Mouse (Mus musculus) left cerebral cortex, adult 9 months (tissue): ENCODE measurements around the gene 4930467E23Rik.
A peak's percentile ranks its signal among the peaks of the same experiment; 100 is the strongest.
"Not testable (repeated sequence)": the region's sequence is repeated elsewhere in the genome, so short reads cannot be mapped to it uniquely, and the experiment has no call there.

Experiments used
- DNase-seq, 2 experiments: peaks; one replicate each; pipeline ENCODE4 v3.0.0; 2022; ENCODE audit warnings: low spot score in 2 of 2

Gene 4930467E23Rik

DNA sequence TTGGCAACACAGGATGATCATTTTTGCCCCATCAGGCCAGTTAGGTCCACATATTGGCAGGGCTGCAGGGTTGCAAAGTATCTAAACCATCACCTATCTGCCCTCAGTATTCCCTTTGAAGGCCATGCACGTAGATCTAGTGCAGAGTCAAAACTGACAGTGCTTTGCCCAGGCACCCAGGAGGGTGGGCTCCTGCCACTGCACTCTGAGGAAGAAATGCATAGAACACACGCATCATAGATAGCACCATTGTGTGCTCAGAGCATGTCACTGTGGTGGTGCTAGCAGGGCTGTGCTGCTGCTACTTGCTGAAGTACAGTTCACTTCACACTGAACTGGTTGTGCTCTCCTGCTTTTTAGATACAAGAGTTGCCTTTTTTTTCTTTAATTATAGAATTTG is at the start of gene 4930467E23Rik:
Gene 4930467E23Rik (plus strand): TSS at position 301 of the 400 bp plus-strand sequence.
- not testable (repeated sequence) for DNase-seq

DNA sequence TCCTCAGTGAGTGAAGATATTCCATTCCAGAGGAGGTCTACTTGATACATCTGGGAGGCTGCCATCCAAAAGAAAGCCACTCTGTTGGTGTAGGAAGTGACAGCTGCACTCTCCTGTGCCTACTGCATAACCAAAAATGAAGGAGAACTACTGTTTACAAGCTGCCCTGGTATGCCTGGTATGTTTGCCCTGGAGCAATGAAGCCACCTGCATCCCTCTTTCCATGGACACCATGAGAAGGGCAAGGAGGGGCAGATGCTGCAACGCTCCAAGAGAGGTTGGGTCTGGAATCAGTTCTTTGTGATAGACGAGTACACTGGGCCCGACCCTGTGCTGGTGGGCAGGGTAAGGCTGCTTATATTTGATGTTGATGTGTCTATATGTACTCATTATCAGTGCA is 47.1 kb upstream of the 4930467E23Rik start:
- DNase-seq, result not testable (repeated sequence)

DNA sequence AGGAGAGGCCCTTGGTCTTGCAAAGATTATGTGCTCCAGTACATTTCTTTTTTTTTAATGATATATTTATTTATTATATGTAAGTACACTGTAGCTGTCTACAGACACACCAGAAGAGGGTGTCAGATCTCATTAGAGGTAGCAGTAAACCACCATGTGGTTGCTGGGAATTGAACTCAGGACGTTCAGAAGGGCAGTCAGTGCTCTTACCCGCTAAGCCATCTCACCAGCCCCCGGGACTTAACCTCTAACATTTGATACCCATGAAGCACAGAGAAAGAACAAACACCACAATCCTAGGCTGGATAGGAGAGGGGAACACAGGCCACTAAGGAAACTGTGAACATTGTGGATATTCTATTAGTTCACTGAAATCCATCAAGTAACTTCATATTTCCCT is 43.9 kb upstream of the 4930467E23Rik start:
- not testable (repeated sequence) for DNase-seq

DNA sequence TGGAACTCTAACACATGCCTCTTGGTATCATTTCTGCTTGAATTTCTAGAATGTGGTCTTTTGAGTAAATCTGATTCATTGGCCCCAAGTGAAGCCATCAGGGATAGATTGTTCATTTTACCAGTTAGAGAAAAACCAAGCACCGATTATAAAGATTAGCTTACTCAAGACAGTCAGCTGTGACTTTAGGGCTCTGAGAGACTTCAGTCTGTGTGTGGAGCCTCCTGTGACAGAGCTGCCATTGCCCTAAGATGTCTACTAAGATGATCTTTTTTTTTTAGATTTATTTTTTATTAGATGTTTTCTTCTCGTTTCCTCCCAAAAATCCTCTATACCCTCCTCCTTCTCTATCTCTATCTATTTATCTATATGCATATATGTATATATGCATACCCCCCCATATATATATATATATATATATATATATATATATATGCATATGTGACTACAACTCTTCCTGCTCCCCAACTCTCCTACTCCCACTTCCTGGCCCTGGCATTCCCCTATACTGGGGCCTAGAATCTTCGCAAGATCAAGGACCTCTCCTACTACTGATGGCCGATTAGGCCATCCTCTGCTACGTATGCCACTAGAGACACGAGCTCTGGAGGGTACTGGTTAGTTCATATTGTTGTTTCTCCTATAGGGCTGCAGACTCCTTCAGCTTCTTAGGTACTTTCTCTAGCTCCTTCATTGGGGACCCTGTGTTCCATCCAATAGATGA is 40.4 kb upstream of the 4930467E23Rik start:
- not testable (repeated sequence) for DNase-seq

DNA sequence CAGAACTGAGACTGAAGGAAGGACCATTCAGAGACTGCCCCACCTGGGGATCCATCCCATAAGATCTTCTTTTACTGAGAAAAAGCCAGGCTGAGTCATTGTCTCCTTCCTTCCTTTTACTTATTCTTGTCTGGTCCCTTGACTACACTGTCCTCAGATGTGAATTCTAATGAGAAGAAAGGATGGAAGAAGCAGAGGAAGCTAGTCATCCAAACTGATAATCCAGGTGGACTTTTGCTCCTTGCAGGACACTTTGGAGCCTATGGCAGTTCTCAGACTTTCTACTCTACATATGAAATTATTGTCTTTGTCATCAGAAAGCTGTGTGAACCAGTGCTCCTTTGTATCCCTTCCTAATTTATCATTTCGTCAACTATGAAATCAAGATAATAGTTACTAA is 39.6 kb upstream of the 4930467E23Rik start:
- DNase-seq, result not testable (repeated sequence)

DNA sequence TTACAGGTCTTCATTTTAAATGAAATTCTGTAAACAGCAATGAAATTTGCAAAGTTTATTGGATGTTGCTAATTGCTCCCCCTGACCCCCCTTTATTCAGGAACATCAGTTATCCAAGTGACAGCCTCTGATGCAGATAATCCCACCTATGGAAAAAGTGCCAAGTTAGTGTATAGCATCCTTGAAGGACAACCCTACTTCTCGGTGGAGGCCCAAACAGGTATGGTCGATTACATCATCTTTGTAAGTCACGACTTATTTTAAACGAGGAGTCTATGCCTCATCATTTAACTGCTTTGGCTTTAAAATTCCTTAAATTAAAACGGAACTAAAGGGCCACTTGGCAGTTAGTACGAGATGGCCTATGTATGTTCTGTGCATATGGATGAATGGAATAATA is 38.0 kb upstream of the 4930467E23Rik start:
- not testable (repeated sequence) for DNase-seq

DNA sequence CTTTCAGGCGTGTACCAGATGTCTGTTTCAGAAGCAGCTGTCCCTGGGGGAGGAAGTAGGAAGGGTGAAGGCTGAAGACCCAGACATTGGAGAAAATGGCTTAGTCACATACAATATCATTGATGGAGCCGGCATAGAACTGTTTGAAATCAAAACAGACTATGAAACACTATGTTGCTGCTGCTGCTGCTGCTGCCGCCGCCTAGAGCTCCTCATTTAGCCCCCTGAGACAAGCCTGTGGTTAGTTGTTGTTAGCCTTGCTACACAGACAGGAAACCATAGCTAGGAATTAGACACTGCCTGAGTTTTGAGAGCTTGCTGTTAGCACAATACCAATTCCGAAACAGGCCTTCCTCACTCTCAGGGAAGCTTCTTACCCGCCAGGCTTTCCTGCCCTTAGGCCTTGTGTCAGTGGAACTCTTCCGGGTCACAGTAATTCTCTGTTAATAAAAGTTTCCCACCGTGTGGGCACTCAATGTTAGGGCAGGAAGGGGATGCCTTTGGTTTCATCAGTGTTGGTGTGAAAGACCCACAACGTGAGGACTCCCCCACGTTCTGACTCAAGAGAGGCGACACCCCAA is 31.8 kb upstream of the 4930467E23Rik start:
- not testable (repeated sequence) for DNase-seq

DNA sequence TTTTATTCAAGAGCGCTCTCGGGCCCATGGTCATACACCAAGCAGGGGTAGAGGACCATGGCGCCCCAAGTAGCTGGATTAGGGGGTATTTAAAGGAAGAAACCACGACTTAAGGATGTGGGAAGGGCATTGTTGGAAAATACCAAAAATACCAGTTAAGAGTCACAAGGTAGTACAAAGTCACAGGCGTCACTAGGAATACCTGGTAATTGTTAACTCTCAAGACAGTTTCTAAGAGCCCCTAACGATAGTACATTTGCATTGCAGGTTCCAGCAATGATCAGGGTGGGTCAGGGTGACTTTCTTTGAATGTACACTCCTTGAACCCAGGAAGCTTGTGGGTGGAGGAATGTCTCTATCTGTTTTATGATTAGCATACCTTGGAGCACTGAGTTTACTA is 31.3 kb upstream of the 4930467E23Rik start:
- DNase-seq, result not testable (repeated sequence)

DNA sequence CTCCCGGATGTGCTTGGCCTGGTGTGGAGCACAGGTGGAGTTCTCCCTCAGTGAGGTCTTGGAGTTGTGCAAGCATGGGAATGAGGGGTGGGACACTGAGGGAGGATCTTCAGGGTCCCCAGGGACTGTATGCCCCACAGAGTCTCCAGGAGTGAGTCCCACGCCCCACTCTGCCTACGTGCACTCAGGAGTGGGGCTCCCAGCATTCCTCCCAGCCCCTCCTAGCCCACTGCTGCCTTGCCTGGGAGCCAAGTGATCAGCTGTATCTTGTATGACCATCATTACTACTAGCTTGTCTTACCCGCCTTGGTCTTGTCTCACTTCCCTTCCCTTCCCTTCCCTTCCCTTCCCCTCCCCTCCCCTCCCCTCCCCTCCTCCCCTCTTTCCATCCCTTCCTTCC is 30.7 kb upstream of the 4930467E23Rik start:
- DNase-seq, result not testable (repeated sequence)

DNA sequence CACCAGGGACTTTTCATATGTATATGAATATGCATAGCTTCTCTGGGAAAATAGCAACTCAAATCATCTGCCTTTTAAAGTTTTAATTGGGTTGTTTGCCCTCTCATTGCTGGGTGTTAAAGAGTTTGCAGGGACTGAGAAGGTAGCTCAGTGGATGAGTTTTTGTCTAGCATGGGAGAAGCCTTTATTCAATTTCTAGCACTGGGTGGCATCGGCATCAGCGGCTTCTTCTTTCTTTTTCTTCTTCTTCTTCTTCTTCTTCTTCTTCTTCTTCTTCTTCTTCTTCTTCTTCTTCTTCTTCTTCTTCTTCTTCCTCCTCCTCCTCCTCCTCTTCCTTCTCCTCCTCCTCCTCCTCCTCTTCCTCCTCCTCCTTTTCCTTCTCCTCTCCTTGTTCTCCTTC is 28.1 kb upstream of the 4930467E23Rik start:
- DNase-seq, result not testable (repeated sequence)

DNA sequence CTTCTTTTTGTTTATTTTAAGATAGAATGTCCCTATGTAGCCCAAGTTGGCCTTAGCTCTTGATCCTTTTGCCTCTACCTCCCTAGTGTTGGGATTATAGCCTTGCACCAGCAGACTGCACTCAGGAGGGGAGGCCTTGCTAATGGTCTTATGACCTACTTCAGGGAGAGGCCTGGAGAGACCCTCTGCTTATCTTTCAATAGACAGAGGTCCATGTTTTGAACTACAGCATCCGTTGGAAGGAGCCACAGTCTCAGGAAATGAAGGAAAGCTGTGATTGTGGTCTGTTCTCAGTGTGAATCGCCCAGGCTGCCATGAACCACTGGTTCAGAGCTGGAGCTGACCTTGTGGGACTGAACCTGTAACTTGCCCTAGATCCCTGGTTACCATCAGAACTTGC is 27.1 kb upstream of the 4930467E23Rik start:
- DNase-seq, result not testable (repeated sequence)

DNA sequence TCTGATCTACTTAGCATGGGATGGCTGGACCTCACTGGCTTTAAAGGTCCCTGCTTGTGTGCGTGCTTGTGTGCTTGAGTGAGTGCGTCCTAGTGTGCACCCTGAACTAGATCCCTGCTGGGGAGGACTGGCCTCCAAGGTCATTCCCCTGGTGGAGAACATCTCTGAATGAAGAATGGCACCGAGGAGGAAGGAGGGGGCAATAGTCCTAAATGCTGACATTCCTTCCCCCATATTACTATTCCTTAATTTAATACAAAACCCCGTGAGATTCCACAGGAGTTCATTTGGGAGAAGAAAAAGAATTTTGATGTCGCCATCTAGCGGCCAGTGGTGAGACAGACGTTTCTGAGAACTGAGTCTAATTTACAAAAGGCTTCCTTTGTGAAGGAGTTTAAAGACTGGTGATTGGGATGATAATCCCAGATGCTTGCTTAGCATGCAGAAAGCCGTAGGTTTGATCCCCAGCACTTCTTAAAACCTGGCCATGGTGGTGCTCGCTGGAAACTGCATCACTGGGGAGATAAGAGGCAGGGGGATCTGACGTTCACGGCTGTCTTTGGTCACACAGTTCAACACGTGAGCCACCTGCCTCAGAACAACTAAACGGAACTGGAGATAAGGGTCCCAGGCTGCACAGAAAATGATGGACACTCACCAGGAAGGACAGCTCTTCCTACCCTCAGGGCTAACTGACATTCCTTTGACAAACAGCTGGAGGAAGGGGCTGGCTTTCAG is 26.2 kb upstream of the 4930467E23Rik start:
- DNase-seq, result peak in 1 of 2 experiments; percentile 94

DNA sequence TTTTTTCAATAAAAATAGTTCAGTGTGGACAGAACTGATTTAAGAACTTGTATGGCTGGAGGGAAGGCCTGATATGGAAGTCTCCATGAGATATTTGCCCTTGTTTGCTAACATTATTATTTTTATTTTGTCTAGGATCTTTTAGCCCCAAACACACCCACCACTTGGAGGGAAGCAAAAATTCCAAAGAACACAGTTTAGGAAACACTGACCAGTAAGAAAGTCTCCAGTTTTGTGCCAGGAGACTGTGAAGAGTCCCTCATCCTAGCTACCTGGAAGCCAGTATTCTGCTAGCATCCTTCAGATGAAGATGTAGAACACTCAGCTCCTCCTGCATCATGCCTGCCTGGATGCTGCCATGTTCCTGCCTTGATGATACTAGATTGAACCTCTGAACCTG is 25.5 kb upstream of the 4930467E23Rik start:
- not testable (repeated sequence) for DNase-seq

DNA sequence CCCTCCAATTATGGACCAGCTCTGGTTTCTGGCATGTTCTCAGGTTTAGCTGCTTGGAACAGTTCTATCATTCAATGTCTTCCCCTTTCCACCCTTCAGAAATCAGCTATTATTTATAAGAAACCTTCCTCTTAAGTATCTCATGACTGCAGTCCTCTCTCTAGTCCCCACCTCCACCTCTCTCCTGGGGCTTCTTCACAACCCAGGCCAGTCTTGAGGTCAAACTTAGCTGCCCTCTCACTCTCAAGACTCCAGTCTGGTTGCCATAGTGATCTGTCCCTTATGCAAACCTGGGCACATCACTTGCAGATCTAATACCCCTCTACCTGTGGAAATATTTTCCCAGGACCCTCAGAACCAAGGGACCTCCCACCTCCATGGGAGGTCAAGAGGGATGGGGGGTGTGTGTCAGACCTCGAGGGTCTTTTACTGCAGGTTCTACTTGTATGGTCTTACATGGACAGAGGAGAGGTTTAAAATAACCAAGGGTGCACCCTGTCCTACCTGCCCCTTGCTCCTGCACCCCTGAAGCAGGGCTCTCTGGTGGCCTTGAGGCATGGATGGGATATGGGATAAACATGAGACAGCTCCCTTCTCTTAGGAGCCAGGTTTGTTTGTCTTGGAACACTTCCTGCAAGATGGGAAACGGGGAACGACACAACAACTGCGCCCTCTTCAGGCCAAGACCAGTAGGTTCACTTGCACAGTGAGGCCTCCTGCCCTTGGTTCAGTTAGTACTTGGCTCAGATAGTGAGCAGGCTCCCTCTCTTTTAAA is 24.7 kb upstream of the 4930467E23Rik start:
- not testable (repeated sequence) for DNase-seq

DNA sequence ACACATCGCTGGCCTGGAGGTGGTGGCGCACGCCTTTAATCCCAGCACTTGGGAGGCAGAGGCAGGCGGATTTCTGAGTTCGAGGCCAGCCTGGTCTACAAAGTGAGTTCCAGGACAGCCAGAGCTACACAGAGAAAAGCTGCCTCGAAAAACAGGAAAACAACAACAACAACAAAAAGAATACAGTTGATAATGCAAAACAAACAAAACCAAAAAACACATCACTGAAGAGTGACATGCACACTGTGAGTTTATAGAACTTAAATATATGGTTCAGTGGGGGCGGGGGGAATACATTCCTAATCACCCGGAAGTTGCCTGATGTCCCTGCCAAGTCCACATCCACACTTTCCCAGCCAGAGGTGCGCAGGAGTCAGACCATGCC is 24.2 kb upstream of the 4930467E23Rik start:
- not testable (repeated sequence) for DNase-seq

DNA sequence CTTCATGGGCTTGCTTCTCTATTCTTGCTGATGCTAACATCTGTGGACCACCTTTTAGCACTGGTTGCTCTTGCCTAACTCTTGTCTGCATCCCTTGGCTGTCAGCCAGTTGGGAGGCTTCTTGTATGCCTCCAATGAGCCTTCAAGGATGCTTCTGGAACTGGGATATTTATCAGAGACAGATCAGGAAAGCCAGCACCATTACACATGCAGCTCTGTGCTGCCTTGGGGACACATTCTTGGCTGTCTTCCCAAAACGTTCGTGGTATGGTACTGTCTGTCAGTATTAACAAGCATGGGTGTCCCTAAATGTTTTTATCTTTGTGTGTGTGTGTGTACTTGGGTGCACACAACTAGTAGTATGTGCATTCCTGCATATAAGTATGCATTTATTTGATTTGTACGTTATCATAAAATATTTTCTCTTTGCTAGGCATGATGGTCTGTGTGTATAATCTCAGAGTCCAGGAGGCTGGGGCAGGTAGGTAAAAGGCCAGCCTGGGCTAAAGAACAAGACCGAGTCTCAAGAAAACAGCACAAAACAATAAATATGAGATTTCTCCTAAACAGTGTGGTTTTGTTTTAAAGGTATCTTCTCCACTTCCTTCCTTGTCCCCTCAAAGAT is 23.2 kb upstream of the 4930467E23Rik start:
- DNase-seq, result not testable (repeated sequence)

DNA sequence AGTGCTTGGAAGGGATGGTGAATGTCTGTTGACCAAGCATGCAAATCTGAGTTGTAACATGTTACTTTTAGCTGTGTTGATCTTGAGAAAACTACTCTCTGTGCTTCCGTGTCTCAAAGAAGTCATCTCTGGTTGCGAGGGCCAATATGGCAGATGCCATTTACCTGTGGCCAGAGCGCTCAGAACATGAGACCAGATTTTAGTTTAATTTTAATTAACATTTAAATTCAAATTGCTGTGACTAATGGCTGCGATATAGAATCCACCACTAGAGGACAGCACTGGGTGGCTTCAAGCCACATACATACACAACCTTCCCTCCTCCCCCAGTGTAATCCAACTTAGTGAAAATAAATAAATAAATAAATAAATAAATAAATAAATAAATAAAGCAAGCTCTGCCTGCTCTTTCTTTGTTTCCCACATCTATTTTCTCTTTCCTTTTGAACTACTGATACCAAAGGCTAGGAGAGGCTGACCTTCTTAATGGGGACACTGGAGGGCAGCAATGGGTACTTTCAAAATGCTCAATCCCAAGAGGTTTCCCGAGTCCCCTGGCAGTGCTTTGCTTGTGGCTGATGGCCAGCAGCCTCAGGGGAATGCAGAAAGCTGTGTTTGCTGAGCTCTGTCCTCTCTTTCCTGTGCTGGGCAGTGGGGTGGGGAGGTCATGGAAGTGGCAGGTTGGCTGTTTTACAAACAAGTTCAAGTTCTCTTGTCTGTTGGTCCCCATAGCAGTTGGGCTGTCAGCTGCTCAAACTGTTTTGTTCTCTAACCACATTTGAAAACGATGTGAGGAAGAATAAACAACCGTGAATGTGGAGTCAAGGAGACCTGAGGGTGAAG is 22.2 kb upstream of the 4930467E23Rik start:
- peak in 1 of 2 experiments; percentile 93 for DNase-seq

DNA sequence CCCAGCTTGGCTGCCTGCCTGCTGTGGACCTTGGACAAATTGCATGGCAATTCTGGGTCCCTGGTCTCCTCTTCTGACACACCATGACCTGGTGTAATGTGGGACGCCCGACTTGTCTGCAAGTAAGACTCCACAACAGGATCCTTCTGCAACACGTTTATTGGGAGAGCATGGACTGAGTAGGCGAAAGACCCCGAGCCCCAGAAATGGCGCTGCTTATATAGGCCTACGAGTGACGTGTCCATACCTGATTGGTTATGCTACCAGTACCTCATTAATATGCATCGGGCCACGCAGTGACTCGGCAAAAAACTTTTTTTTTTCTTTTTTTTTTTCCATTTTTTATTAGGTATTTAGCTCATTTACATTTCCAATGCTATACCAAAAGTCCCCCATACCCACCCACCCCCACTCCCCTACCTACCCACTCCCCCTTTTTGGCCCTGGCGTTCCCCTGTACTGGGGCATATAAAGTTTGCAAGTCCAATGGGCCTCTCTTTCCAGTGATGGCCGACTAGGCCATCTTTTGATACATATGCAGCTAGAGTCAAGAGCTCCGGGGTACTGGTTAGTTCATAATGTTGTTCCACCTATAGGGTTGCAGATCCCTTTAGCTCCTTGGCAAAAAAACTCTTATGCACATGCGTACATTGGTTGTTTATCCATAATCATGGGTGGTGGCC is 21.5 kb upstream of the 4930467E23Rik start:
- not testable (repeated sequence) for DNase-seq

DNA sequence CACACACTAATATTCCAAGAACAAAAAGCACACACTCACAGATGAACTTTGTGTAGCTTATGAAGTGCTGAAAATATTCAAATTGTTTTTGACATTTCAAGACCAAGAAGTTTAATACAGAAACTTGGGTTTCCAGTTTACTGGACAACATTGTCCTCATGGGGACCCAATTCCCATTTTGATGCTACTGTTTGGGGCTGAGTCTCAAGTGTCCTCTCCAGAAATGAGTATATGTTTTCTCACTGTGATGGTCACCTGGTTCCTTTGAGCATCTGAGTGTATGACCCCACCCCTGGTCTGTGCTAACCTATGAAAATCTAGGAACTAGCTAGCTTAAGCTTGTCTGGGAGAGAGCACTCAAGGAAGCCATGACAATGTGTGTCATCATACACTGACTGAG is 20.4 kb upstream of the 4930467E23Rik start:
- DNase-seq, result not testable (repeated sequence)

DNA sequence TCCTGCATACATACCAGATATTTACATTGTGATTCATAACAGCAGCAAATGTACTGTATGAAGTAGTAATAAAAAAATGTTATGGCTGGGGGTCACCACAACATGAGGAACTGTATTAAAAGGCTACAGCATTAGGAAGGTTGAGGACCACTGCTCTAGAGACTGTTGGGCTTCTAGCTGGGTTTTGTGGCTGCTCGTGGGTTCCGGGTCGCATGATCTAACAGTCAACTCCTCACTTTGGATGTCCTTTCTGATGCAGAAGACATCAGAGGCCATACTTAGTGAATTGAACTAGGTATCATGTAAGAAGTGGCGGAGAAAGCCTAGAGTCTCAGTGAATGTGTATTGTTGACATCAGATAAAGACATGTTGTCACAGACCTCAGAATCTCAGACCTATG is 19.9 kb upstream of the 4930467E23Rik start:
- DNase-seq, result not testable (repeated sequence)
